Mouse (Mus musculus): ENCODE results near the gene Asz1.

Gene Asz1

DNA sequence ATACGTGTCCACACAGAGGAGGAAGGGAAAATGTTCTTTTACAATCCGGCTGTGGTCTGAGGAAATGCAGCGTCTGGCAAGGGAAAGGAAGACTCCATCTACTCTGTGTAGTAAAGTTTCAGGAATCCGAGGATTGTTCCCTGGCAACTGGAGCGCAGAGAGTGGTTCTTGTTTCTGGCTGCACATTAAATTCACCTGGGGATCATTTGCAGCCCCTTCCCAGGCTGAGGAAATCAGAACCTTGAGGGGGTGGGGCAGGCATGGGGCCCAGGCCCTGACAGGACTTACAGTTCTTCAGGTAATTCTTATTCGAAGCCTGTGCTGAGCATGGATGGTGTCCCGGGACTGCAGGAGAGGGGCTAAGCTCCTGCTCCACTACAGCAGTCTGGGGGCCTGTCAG lies 95.5 kb downstream of the Asz1 start:
- DNase-seq (ENCODE audit: inconsistent age in 2 of 2, low spot score in 1 of 2): no peak

DNA sequence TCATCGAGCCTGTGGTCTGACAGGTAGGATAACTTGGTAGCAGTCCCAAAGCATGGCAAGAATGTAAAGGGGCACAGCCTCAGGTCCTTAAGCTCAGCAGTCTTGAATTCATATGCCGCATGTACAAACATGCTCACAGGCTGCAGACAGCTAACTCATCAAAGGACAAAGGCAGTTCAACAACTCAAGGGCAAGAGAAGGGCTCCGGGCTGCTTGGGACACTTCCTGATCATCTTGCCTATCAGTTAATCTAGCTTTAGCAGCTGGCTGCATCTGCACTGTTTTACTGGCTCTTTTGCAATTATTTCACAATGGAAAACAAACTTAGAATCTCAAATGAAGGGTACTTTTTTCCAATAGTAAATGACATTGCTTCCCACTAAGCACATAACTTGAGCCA lies 101.5 kb downstream of the Asz1 start:
- no peak for DNase-seq (ENCODE audit: inconsistent age in 2 of 2, low spot score in 1 of 2)

DNA sequence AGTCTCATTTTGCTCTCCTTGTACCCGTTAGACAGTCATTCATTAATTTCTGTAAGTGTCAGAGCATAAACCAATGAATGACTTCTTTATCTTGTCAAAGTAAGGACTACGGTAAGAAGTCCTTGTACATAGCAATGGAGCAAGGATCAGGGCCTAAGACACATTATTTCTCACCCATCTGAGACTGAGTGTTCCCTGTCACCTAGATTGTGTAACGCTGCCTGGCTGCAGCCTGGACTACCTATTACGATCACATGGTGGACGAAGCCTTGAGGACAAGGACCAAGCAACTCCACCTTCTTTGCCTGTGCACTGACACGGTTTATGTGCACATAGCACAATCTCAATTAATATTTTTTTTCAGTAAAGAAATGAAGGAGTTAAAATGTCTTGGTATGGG lies 106.8 kb downstream of the Asz1 start:
- DNase-seq (ENCODE audit: inconsistent age in 2 of 2, low spot score in 1 of 2): no peak

Measured in adrenal gland, adult (tissue).